Mouse (Mus musculus) megakaryocyte, embryonic 14.5 days (primary cell): Measurements from ENCODE around the gene Galnt6.

Experiments
- FLI1 ChIP-seq: IDR thresholded peaks from 2 replicates; pipeline ENCODE4 v1.6.1; 2012; ENCODE audit warnings: low read length, inconsistent platforms, mixed read lengths
- GATA1 ChIP-seq: IDR thresholded peaks from 3 replicates; pipeline ENCODE4 v1.6.1; 2012; ENCODE audit warnings: mixed read lengths, low read length, inconsistent platforms, borderline replicate concordance

- TF ChIP-seq GATA1, result no peak
- no peak for TF ChIP-seq FLI1
Measured at GRCm38 (mm10) chr15:100717933-100718332, 11.2 kb downstream of the Galnt6 start.
